Mouse (Mus musculus) ES-CJ7 (cell line): ENCODE data around the gene Jade3.
"Not testable (repeated sequence)": the region's sequence is repeated elsewhere in the genome, so short reads cannot be mapped to it uniquely, and the experiment has no call there.

Source experiments
- DNase-seq: peaks from one replicate; pipeline ENCODE4 v3.0.0; 2011; ENCODE audit warnings: low read depth, low spot score

The Jade3 gene

GRCm38 (mm10) chrX:20425140-20425838, at the start of gene Jade3:
Gene Jade3 (plus strand): TSS chrX:20425688.
- peak; percentile 85 for DNase-seq

GRCm38 (mm10) chrX:20379347-20380014, 46.0 kb upstream of the Jade3 start:
- no peak for DNase-seq

GRCm38 (mm10) chrX:20382260-20382659, 43.2 kb upstream of the Jade3 start:
- DNase-seq: no peak

- no peak for DNase-seq
Measured at GRCm38 (mm10) chrX:20387006-20387405, 38.5 kb upstream of the Jade3 start.

- DNase-seq: not testable (repeated sequence)
Measured at GRCm38 (mm10) chrX:20391964-20392363, 33.5 kb upstream of the Jade3 start.

- DNase-seq: no peak
Measured at GRCm38 (mm10) chrX:20392942-20393341, 32.5 kb upstream of the Jade3 start.

GRCm38 (mm10) chrX:20404068-20404467, 21.4 kb upstream of the Jade3 start:
- peak; percentile 66 for DNase-seq

- no peak for DNase-seq
Measured at GRCm38 (mm10) chrX:20406909-20407308, 18.6 kb upstream of the Jade3 start.

- no peak for DNase-seq
Measured at GRCm38 (mm10) chrX:20407676-20408075, 17.8 kb upstream of the Jade3 start.

- no peak for DNase-seq
Measured at GRCm38 (mm10) chrX:20411382-20411781, 14.1 kb upstream of the Jade3 start.

GRCm38 (mm10) chrX:20412221-20412620, 13.3 kb upstream of the Jade3 start:
- DNase-seq: peak; percentile 75

- no peak for DNase-seq
Measured at GRCm38 (mm10) chrX:20414885-20415622, 10.4 kb upstream of the Jade3 start.

GRCm38 (mm10) chrX:20418461-20418860, 7.0 kb upstream of the Jade3 start:
- no peak for DNase-seq

GRCm38 (mm10) chrX:20419536-20419935, 6.0 kb upstream of the Jade3 start:
- peak; percentile 42 for DNase-seq

GRCm38 (mm10) chrX:20425839-20426449, 456 bp downstream of the Jade3 start:
- DNase-seq: peak; percentile 14

GRCm38 (mm10) chrX:20483213-20483612, 57.7 kb downstream of the Jade3 start:
- DNase-seq: no peak

- DNase-seq: no peak
Measured at GRCm38 (mm10) chrX:20497682-20498081, 72.2 kb downstream of the Jade3 start.

- DNase-seq: no peak
Measured at GRCm38 (mm10) chrX:20520290-20520939, 94.9 kb downstream of the Jade3 start.

- no peak for DNase-seq
Measured at GRCm38 (mm10) chrX:20521578-20521977, 96.1 kb downstream of the Jade3 start.

- DNase-seq: no peak
Measured at GRCm38 (mm10) chrX:20532621-20533020, 107.1 kb downstream of the Jade3 start.

GRCm38 (mm10) chrX:20543867-20544266, 118.4 kb downstream of the Jade3 start:
- no peak for DNase-seq

- DNase-seq: no peak
Measured at GRCm38 (mm10) chrX:20547609-20548008, 122.1 kb downstream of the Jade3 start.
